Mouse (Mus musculus): ENCODE results near the gene Cabp1. TPM values are rescaled to one million over a fixed set of nuclear protein-coding genes. Genes with fewer than 3 reads are reported as not detected.
A peak's percentile ranks its signal among the peaks of the same experiment; 100 is the strongest.

Gene Cabp1
- total RNA-seq, 2 experiments from 2014 or later = 124 to 129 TPM

- peak in 1 of 2 experiments; percentile 51 for DNase-seq (ENCODE audit: low spot score in 2 of 2)
- peak overlapping the region; percentile 66 for H3K27ac ChIP-seq
- peak overlapping the region; percentile 41 for H3K4me3 ChIP-seq
- TF ChIP-seq CTCF (conservative IDR thresholded peaks at IDR 0.05) = no peak
Measured at GRCm38 (mm10) chr5:115204562-115205311, 10.6 kb upstream of the Cabp1 start.

- no peak for TF ChIP-seq CTCF (conservative IDR thresholded peaks at IDR 0.05)
- peak overlapping the region; percentile 66 for H3K27ac ChIP-seq
- DNase-seq (ENCODE audit: low spot score in 2 of 2) = no peak
- peak overlapping the region; percentile 22; the same call in 1 of the 2 replicates for H3K4me3 ChIP-seq
Measured at GRCm38 (mm10) chr5:115203735-115204561, 9.8 kb upstream of the Cabp1 start.

GRCm38 (mm10) chr5:115194626-115195221 lies 543 bp upstream of the Cabp1 start:
- Histone ChIP-seq H3K4me3 (peak overlapping the region; percentile 65), H3K27ac (peak overlapping the region; percentile 86; the same call in 1 of the 2 replicates)
- TF ChIP-seq CTCF (conservative IDR thresholded peaks at IDR 0.05) = no peak
- DNase-seq (ENCODE audit: low spot score in 2 of 2) = no peak

- Histone ChIP-seq H3K4me3 (peak overlapping the region; percentile 65), H3K27ac (peak overlapping the region; percentile 86)
- TF ChIP-seq CTCF (conservative IDR thresholded peaks at IDR 0.05) = no peak
- DNase-seq (ENCODE audit: low spot score in 2 of 2) = no peak
Measured at GRCm38 (mm10) chr5:115193226-115193625, 955 bp downstream of the Cabp1 start.

- TF ChIP-seq CTCF (conservative IDR thresholded peaks at IDR 0.05) = no peak
- peak overlapping the region; percentile 65 for H3K4me3 ChIP-seq
- no peak for DNase-seq (ENCODE audit: low spot score in 2 of 2)
- peak overlapping the region; percentile 86; the same call in 1 of the 2 replicates for H3K27ac ChIP-seq
Measured at GRCm38 (mm10) chr5:115192828-115193195, 1.4 kb downstream of the Cabp1 start.

DNA sequence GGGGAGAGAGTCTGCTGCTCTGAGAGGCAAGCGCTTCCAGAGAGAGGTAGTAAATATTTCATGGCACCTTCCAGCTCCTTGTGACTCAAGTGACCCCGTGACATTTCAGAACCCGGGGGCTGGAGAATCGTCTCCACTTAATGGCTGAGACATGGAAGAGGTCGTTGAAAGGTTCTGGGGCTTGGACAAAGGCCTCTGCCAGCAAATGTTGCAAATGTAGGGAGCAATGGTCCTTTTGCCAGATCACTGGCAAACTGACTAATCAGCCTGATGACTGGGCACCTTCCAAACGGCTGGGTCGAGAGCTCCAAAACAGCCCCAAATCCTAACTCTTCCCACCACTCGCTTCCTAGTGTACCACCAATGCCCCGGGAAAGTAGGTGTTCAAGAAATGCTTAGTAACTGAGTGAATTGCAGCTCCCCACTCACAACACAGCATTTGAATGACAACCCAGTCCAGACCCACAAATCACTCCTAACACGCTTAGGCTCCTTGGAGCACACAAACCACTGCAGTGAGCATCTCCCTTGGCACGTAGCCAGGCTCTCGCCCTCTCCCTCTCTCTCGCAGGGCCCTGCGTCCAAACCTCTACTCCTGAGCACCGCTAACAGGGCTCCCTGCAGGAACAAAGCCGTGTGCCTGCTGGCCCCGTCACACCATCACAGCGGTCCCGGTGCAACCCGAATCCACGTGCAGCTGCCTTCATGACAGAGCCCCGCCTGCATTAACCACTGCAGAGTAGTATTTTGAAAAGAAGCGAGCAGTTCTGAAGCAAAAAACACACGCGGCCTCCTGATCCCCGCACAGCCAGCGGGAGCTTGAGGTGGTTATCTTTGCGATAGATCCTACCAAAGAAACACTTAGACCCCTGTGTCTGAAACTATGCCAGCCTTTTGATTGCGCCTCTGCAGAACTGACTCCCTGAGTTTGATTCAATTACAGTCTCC lies 2.0 kb downstream of the Cabp1 start:
- H3K4me3 ChIP-seq = peak overlapping the region; percentile 65
- no peak for TF ChIP-seq CTCF (conservative IDR thresholded peaks at IDR 0.05)
- 0 out of 2 replicates have a peak overlapping the region, but pooled peaks have one; percentile 5 for H3K27ac ChIP-seq
- DNase-seq (ENCODE audit: low spot score in 2 of 2) = no peak

DNA sequence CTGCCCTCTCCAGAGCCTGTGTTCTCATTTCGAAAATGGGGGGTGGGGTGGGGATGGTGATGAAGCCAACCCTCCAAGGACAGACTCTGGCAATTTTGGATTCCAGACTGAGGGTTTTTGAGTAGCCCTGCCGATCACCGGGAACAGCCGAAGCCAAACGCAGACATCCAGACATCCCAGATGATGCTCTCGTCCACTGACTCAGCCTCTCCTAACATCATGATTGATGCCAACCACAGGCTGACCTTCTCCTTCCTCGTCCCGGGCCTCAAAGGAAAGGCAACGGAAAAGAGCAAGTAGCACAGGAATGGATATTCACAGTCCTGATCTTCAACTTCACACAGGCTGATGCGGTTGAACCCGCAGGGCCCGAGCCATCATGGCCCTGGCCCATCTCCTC lies 4.1 kb downstream of the Cabp1 start:
- TF ChIP-seq CTCF (conservative IDR thresholded peaks at IDR 0.05) = no peak
- no peak overlapping the region for H3K27ac ChIP-seq
- H3K4me3 ChIP-seq = no peak overlapping the region
- DNase-seq (ENCODE audit: low spot score in 2 of 2) = no peak

- peak in 1 of 2 experiments; percentile 54 for DNase-seq (ENCODE audit: low spot score in 2 of 2)
- peak; percentile 89 for TF ChIP-seq CTCF (conservative IDR thresholded peaks at IDR 0.05)
- no peak overlapping the region for H3K27ac ChIP-seq
- H3K4me3 ChIP-seq = no peak overlapping the region
Measured at GRCm38 (mm10) chr5:115188824-115189223, 5.4 kb downstream of the Cabp1 start.

- peak; percentile 90 to 95 for DNase-seq (ENCODE audit: low spot score in 2 of 2)
- Histone ChIP-seq H3K4me3 (peak overlapping the region; percentile 17; the same call in 1 of the 2 replicates), H3K27ac (peak overlapping the region; percentile 75)
- peak; percentile 93 for TF ChIP-seq CTCF (conservative IDR thresholded peaks at IDR 0.05)
Measured at GRCm38 (mm10) chr5:115187188-115188131, 6.7 kb downstream of the Cabp1 start.

DNA sequence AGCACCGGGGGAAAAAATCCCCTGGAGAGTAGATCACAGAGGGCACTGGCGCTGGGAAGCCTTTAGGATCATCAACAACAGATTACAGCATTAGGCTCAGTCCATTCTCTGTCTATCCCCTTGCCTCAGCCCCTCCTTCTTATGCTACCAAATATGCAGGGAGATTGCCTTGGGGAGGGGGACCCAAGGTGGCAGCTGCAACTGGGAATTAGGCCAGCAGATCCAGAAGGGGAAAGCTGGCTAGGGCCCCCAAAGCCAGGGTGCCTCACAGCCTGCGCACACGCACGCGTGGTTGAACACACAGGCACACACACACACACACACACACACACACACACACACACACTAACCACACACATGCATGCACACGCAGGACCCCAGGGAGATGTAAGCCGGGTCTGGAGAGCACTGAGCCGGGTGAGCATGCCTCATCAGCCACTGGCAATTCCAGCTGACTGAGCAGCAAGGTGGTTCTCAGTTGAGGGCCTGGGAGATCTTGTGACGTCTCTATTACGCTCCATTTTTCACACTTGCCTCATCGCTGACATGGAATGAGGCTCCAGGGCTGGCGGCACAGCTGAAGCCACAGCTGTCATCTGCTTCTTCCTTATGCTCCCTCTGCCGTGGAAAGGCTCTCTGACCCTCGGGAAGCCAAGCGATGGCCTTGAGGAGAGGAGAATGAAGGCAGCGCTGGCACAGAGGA lies 7.7 kb downstream of the Cabp1 start:
- no peak for DNase-seq (ENCODE audit: low spot score in 2 of 2)
- TF ChIP-seq CTCF (conservative IDR thresholded peaks at IDR 0.05) = no peak
- Histone ChIP-seq H3K27ac (peak overlapping the region; percentile 75), H3K4me3 (peak overlapping the region; percentile 17; the same call in 1 of the 2 replicates)
